Mouse (Mus musculus) lung, postnatal 36 days (tissue): ENCODE results near the gene Hsd3b7.
"Not testable (repeated sequence)": the region's sequence is repeated elsewhere in the genome, so short reads cannot be mapped to it uniquely, and the experiment has no call there.

Source experiments
- DNase-seq: peaks from one replicate; pipeline ENCODE4 v3.0.0; 2022; ENCODE audit warnings: mixed read lengths

The Hsd3b7 gene

DNA sequence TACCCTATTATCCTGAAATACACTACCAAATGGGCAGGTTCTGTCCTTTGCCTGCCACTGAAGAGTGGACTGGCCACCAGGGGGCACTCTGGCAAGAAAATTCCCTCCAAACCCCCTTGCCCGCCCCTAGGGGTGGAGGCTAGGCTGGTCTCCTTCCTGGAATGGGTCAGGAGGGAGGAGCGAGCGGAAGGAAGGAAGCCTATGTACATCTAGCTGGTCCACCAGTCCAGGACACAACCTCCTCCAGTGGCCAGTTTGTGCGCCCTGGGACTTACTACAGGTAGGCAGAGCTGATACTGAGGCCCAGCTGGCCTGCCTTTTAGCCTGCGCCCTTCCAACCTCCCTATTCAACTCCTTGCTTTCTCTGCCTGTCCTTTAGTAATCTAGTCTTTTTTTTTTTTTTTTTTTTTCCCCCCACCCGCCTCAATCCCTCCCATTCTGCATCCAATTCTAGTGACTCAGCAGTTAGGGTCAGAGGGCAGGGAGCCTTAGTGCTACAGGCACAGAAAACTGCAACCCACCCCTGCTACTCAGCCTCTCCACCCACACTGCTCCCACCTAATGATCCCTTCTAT lies at the start of gene Hsd3b7:
TSS of gene Hsd3b7 (plus strand) at position 170 of the 575 bp plus-strand sequence.
- DNase-seq = peak; percentile 97

DNA sequence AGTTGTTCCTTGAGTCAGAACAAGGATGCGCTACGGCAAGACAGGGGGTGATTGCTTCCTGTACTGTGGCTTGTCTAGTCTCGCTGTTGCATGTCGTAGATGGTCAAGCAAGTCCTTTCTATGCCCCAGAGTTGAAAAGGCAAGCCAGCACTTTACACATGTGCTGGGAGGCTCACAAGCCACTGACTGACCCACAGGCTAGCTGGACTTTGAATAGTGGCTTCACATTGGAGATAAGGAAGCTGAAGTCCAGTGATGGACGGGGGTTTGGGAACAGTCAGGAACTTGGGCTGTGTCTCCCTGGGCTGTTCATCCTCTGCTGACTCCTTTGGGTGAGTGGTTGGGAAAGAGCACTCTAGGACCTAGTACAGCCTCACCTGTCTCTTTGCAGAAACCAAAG lies 48.8 kb upstream of the Hsd3b7 start:
- DNase-seq = no peak

- DNase-seq = no peak
Observed at GRCm38 (mm10) chr7:127752069-127752468, 48.3 kb upstream of the Hsd3b7 start.

DNA sequence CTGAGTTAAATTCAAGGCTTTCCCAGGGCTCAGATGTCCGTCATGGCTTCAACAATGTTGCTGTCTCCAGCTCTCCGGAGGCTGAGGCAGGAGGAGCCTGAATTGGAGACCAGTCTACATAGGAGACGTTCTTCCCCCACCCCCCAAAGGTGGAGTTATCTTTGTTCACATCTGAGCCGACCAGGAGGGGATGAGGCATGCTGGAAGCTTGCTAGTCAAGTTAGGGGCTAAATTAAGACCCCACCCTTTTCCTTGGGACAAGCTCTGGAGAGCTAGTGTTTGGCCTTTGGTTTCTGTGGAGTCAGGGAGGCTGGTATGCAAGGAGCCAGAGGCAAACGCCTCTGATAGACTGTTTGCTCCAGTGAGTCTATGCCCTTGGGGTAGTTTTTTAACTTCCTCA lies 47.2 kb upstream of the Hsd3b7 start:
- no peak for DNase-seq

- DNase-seq = no peak
Observed at GRCm38 (mm10) chr7:127753741-127754140, 46.7 kb upstream of the Hsd3b7 start.

DNA sequence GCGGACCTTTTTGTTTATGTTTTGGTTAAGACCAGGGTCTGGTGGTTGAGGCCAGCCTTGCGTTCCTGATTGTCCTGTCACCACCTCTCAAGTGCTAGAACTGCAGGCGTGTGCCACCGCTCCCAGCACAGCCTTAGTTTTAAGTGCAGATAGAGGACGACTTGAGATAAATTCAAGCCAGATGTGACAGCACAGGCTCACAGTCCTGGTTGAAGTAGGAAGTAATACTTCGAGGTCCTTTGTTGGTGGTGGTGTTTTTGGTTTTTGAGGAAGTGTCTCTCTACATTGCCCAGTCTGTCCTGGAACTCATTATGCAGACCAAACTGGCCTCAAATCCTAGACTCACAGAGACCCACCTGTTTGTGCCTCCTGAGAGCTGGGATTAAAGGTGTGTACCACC lies 40.7 kb upstream of the Hsd3b7 start:
- no peak for DNase-seq

GRCm38 (mm10) chr7:127760478-127760877 lies 39.9 kb upstream of the Hsd3b7 start:
- DNase-seq = no peak

DNA sequence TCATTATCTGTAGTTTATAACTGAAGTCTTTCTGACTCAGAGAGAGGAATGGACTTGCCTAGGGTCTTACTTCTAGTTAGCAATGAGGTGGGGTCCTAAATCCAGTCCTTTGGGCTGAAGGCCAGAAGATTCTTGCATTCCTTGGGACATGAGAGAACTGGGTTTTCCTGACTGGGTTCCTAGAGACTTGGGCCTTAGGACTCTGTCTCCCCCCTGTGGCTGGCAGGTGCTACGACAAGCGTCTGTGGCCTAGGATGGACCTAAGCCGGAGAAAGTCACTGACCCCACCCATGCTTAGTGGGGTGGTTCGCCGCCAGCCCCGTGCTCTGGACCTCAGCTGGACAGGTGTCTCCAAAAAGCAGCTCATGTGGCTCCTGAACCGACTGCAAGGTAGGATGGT lies 39.4 kb upstream of the Hsd3b7 start:
- peak; percentile 82 for DNase-seq

DNA sequence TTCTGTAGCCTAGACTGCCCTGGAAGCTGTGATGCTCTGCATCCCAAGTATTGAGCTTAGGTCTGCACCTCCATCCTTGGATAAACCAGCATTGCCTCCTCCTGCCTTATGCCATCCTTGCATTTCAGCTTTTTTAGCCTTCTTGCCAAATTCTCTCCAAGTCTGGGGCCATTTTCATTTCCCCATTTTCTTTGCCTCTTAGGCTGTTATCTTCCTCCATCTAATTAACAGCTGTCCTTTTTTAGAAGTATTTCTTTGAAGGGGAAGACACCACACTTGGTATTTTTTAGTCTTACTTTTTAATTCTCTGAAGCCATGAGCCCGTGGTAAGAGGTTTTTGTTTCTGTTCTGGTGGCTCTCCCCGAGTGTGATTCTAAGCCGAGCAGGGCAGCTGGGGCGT lies 36.8 kb upstream of the Hsd3b7 start:
- DNase-seq = no peak

GRCm38 (mm10) chr7:127765756-127766155 lies 34.6 kb upstream of the Hsd3b7 start:
- DNase-seq = no peak

- DNase-seq = no peak
Observed at GRCm38 (mm10) chr7:127766851-127767609, 33.4 kb upstream of the Hsd3b7 start.

DNA sequence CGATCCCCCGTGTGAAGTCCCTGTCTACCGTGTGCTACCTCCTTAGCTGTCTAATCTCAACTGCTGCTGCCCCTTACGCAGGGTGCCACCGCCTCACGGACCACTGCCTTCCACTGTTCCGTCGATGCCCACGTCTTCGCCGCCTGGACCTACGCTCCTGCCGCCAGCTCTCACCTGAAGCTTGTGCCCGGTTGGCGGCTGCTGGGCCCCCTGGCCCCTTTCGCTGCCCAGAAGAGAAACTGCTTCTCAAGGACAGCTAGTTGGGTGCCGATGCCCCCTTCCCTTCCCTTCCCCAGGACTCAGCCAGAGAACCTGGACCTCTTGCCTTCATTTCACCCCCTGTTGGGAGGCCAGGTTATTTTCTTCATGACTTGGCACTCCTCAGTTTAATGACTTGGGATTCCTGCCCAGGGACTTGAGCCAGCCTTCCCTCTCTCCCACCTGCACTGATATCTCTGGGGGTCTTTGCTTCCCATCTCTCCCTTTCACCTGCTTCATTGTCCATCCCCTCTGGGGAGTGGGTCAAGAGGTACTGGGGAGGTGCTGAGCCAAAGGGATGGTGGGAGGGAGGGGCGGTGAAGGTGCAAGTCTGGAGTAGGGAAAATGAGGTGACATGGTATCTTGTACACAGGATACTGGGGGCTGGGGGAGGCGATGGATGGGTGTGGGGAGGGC lies 32.6 kb upstream of the Hsd3b7 start:
- DNase-seq = no peak

DNA sequence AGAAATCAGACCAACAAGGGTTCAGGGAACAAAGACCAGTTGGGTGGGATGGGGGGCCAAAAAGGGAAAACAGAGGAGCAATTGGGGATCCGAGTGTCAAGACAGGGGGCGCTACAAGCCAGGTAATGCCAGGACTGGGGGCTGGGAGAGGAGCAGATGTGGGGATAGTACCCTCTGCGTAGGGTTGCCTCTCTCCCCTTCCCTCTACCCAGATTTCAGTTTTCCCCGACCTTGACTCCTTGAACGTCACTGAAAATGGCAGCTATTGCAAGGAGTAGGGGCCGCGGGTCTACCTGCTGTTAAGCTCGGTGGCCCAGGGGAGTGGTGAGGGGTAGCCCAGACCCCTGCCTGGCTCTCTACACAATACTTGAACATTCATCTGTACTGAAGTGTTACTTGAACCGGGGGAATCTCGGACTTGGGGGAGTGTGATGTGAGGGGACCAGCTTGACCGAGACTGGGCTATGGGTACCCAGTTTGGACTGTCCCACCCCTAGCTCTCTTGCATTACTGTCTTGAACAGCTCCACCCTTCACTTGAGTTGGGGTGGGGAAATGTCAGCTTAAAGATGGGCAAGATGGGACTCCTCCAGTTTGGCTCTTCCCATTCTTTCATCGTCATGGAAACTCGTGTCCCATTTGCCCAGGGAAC lies 31.9 kb upstream of the Hsd3b7 start:
- DNase-seq = no peak

- peak; percentile 99 for DNase-seq
Observed at GRCm38 (mm10) chr7:127768997-127769593, 31.3 kb upstream of the Hsd3b7 start.

DNA sequence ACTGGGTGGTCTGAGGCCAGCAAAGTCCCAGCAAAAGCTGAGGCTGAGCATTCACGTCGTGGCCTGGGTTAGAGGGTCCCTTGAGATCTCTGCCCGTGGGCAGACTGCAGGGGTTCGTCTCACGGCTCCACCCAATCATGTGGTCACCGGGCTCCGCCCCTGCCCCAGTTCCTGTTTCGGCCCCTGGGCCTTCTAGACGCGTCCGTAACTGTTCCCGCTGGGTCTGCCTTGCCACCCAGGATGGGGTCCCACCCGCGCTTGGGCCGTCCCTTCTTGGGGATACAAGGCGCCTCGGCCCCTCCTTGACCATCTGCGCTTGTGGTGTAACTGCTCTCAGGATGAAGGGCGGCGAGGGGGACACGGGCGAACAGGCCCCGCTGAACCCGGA lies 30.8 kb upstream of the Hsd3b7 start, which contains the start of gene Orai3:
TSS of gene Orai3 (plus strand) at position 165 of the 388 bp plus-strand sequence.
- DNase-seq = peak; percentile 94

DNA sequence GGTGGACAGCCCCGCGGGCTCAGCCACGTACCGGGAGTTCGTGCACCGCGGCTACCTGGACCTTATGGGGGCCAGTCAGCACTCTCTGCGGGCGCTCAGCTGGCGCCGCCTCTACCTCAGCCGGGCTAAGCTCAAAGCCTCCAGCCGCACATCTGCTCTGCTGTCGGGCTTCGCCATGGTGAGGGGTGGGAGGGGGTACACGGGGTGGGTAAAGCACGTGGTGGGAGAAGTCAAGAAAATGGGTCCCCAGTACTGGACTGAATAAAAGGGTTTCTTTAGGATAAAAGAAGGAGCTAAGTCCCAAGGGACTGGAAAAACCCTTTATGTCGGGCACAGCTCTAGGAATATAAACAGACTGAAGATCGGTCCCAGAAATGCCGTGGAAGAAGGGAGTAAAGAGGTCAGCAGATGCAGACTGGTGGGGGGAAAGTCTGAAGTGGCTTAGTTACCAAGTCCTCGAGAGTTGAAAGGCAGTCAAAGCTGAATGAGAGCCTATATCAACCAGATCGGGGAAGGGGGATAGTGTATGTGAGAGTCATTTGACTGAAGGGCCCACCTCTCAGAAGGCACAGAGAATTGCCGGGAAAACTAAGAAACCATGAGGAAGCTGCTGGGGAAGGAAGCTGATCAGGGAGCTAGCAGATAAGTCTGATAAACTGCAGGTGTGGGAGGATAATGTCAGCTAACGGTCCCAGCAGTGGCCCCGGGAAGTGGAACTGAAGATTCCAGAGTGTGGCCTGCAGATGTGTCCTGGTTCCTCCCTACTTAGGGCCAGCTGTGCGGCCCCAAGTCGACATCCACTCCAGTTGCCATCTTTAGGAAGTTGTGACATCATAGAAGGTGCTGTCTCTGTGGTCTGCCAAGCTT lies 30.1 kb upstream of the Hsd3b7 start:
- no peak for DNase-seq

DNA sequence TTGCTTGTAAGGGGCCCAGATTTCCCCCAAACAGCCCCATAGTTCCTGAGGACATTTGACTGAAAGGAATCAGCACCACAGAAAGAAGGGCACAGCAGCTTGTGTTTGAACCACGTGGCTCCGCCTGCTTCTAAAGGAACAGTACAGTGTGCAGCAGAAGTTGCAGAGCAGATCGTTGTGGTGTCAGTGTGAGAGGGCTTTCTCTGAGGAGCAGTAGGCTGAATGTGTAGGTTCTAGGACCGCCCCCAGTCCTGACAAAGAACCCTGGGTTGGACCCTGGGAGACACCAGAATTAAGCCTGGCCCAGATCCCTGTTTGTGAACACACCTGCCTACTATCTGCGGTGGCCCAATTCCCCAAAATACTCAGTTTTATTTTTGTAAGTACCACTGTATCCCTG lies 29.1 kb upstream of the Hsd3b7 start:
- no peak for DNase-seq

DNA sequence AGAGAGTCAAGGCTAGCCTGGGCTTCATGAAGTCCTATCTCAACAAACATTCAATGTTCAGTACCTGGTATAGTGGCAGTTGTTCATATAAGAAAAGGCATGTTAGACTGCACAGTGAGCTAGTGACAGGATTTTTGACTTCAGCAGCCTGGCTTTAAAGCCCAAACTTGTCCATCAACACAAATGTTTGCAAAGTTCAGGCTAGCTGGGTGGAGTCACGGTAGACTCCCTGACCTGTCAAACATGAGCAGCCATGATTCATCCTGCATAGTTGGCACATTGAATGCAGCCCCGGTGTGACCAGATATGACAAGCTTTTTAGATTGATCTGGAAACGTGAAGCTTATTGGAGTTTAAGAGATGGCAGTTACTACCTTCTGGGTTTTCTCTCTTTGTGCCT lies 28.3 kb upstream of the Hsd3b7 start:
- no peak for DNase-seq

- no peak for DNase-seq
Observed at GRCm38 (mm10) chr7:127772557-127772956, 27.8 kb upstream of the Hsd3b7 start.

DNA sequence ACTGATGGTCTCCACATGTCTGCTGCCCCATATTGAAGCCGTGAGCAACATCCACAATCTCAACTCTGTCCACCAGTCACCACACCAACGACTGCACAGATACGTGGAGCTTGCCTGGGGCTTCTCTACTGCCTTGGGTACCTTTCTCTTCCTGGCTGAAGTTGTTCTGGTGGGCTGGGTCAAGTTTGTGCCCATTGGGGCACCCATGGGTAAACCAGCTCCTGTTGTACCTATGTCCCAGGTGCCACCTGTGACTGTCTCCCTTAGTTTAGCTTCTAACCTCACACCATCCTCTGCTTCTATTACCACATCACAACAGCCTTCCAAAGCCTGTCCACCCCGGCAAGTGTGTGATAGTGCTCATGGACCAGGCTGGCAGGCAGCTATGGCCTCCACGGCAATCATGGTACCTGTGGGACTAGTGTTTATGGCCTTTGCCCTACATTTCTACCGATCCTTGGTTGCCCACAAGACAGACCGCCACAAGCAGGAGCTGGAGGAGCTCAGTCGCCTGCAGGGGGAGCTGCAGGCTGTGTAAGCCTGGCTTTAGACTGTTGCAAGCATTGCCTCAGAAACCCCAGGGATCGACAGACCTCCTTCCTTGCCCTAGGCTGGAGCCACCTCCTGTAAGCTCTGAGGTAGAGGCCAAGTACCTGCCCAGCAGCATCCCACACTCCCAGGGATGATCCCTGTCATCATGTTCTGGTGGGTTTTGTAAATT lies 26.6 kb upstream of the Hsd3b7 start:
- DNase-seq = peak; percentile 84

DNA sequence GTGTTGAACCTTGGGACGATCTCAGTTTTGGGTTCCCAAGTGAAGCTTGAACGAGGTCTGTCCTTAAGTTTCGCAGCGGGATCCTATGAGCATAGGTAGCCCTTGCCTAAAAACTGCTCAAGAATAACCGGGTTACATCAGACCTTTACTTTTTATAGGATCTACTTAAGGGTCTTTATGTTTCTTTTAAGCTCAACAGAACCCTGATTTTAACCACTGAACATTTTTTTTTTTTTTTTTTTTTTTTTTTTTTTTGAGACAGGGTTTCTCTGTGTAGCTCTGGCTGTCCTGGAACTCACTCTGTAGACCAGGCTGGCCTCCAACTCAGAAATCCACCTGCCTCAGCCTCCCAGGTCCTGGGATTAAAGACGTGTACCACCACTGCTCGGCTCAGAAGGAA lies 24.6 kb upstream of the Hsd3b7 start:
- DNase-seq = not testable (repeated sequence)
